Mouse (Mus musculus): ENCODE measurements at regions not wholly inside any gene's neighbourhood (a gene's known extent, or its start where the extent isn't known, plus 50 kb on each side); places are given as distances from the start of the nearest gene placed in this dataset.

DNA sequence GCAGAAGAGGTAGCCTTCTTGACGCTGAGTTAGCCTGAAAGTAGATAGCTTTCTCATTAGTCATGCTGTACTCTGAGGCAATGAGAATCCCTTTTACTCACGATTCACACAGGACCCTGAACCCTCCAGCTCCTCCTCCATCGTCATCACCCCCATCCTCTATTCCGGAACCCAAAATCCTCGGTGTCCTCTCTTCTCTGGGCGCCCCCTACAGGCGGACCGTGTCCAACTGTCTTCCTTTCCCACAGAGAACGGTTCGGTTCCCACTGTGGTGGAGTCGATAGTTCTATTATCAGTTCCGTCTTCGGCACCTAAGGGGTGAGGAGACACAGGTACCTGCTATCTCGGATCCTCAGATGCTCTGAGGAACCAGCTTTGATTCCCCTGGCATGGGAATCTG lies 130.2 kb downstream of the Phlda1 start:
- TF ChIP-seq CTCF (IDR thresholded peaks at IDR 0.05; ENCODE audit: low read depth, low read length) (peak; percentile 62), POLR2A (IDR thresholded peaks at IDR 0.05; ENCODE audit: borderline replicate concordance, low read depth, low read length) (no peak)

Measured in bone marrow macrophage, adult 2 months (primary cell).